Mouse (Mus musculus) myocyte (in vitro differentiated cells): ENCODE results near the gene Zfp354c. TPM values are rescaled to one million over a fixed set of nuclear protein-coding genes. Genes with fewer than 3 reads are reported as not detected.

ENCODE experiments used
- H3K27me3 ChIP-seq: one replicate; pipeline ENCODE4 v1.6.1; 2011; ENCODE audit not compliant: control insufficient read depth, insufficient read depth, insufficient read length
- H3K36me3 ChIP-seq: one replicate; pipeline ENCODE4 v1.6.1; 2011; ENCODE audit not compliant: control insufficient read depth, insufficient read depth
- H3K4me2 ChIP-seq: one replicate; pipeline ENCODE4 v1.6.1; 2011; ENCODE audit warnings: low read depth, control low read depth
- H3K4me3 ChIP-seq: one replicate; pipeline ENCODE4 v1.5.1; 2011; ENCODE audit warnings: mild to moderate bottlenecking, control low read depth, moderate library complexity
- H3K79me2 ChIP-seq: one replicate; pipeline ENCODE4 v1.6.1; 2011; ENCODE audit not compliant: control insufficient read depth, insufficient read depth
- H3ac ChIP-seq: one replicate; pipeline ENCODE4 v1.6.1; 2011; ENCODE audit not compliant: control insufficient read depth, insufficient read length
- CEBPB ChIP-seq: IDR thresholded peaks from 2 replicates; pipeline ENCODE4 v1.6.1; 2011; ENCODE audit warnings: mild to moderate bottlenecking, moderate library complexity; ENCODE audit not compliant: poor library complexity, insufficient read depth, severe bottlenecking
- E2F4 ChIP-seq: IDR thresholded peaks from one replicate; pipeline ENCODE4 v1.6.1; 2011; ENCODE audit warnings: mild to moderate bottlenecking, control low read depth, moderate library complexity; ENCODE audit not compliant: insufficient read depth
- MAX ChIP-seq: IDR thresholded peaks from one replicate; pipeline ENCODE4 v1.6.1; 2011; ENCODE audit warnings: low read depth, mild to moderate bottlenecking, control low read depth
- MYOD1 ChIP-seq, 3 experiments: IDR thresholded peaks; one replicate each; pipeline ENCODE4 v1.6.1; 2011; ENCODE audit warnings: control low read depth in 2 of 3, low read depth in 2 of 3, mild to moderate bottlenecking in 2 of 3, moderate library complexity in 1 of 3; ENCODE audit not compliant: insufficient read length in 2 of 3, control insufficient read depth in 1 of 3
- MYOG ChIP-seq, 3 experiments: IDR thresholded peaks; one replicate each; pipeline ENCODE4 v1.6.1; 2011; ENCODE audit warnings: control low read depth in 2 of 3, low read depth in 2 of 3, mild to moderate bottlenecking in 2 of 3; ENCODE audit not compliant: insufficient read length in 2 of 3, control insufficient read depth in 1 of 3, insufficient read depth in 1 of 3
- POLR2A ChIP-seq: IDR thresholded peaks from one replicate; pipeline ENCODE4 v1.6.1; 2011; ENCODE audit warnings: low read depth, mild to moderate bottlenecking, control low read depth, moderate library complexity; ENCODE audit not compliant: insufficient read length
- POLR2AphosphoS2 ChIP-seq: IDR thresholded peaks from one replicate; pipeline ENCODE4 v1.6.1; 2011; ENCODE audit warnings: low read depth, control low read depth; ENCODE audit not compliant: insufficient read length
- REST ChIP-seq: IDR thresholded peaks from one replicate; pipeline ENCODE4 v1.6.1; 2011; ENCODE audit warnings: mild to moderate bottlenecking, control low read depth, moderate library complexity; ENCODE audit not compliant: insufficient read depth, insufficient read length
- SRF ChIP-seq: IDR thresholded peaks from one replicate; pipeline ENCODE4 v1.6.1; 2011; ENCODE audit warnings: low read depth; ENCODE audit not compliant: control insufficient read depth, insufficient read length
- TCF12 ChIP-seq: IDR thresholded peaks from one replicate; pipeline ENCODE4 v1.6.1; 2011; ENCODE audit warnings: mild to moderate bottlenecking, control low read depth; ENCODE audit not compliant: poor library complexity, insufficient read depth, severe bottlenecking
- TCF3 ChIP-seq: IDR thresholded peaks from one replicate; pipeline ENCODE4 v1.6.1; 2011; ENCODE audit warnings: low read depth, control low read depth; ENCODE audit not compliant: insufficient read length
- USF1 ChIP-seq: IDR thresholded peaks from one replicate; pipeline ENCODE4 v1.6.1; 2011; ENCODE audit warnings: low read depth, mild to moderate bottlenecking, control low read depth, moderate library complexity
- polyA plus RNA-seq: library from polyadenylated mRNA; unstranded; fragments of >200 nt; fragmentation: generic; extraction: Trizol; gene quantifications from one replicate; pipeline ENCODE4 v1.2.1, GENCODE M21; 2012; ENCODE audit warnings: missing spikeins

Zfp354c gene
- polyA plus RNA-seq, 1 experiment = 1.6 TPM

- H3K36me3 ChIP-seq = peaks cover 5% of the 10 kb centered on the region
- H3K27me3 ChIP-seq = no peaks in the 10 kb centered on the region
- H3K4me3 ChIP-seq = no peak overlapping the region
- H3ac ChIP-seq = no peak overlapping the region
- no peak for TF ChIP-seq MYOG (IDR thresholded peaks at IDR 0.05; ENCODE audit: control insufficient read depth in 1 of 3, insufficient read depth in 1 of 3, insufficient read length in 2 of 3, low read depth in 2 of 3)
- TF ChIP-seq MAX = no peak
- no peak for TF ChIP-seq USF1
- TF ChIP-seq POLR2A = no peak
- no peak for TF ChIP-seq E2F4
- TF ChIP-seq SRF = no peak
- TF ChIP-seq CEBPB = no peak
- no peaks in the 10 kb centered on the region for H3K79me2 ChIP-seq
- no peak overlapping the region for H3K4me2 ChIP-seq
Measured at GRCm38 (mm10) chr11:50771006-50771405, 56.5 kb downstream of the Zfp354c start.

GRCm38 (mm10) chr11:50768995-50769749 is 58.4 kb downstream of the Zfp354c start:
- Histone ChIP-seq H3K4me3 (no peak overlapping the region), H3ac (no peak overlapping the region), H3K36me3 (peaks cover 5% of the 10 kb centered on the region), H3K27me3 (no peaks in the 10 kb centered on the region), H3K79me2 (no peaks in the 10 kb centered on the region), H3K4me2 (peak overlapping the region; percentile 61)
- TF ChIP-seq MAX (no peak), POLR2AphosphoS2 (peak; percentile 16), USF1 (peak; percentile 27)

- H3ac ChIP-seq = no peak overlapping the region
- no peaks in the 10 kb centered on the region for H3K27me3 ChIP-seq
- TF ChIP-seq POLR2AphosphoS2 (no peak), CEBPB (no peak), POLR2A (no peak), MAX (no peak), MYOD1 (IDR thresholded peaks at IDR 0.05; ENCODE audit: control insufficient read depth in 1 of 3, insufficient read length in 2 of 3, low read depth in 2 of 3) (no peak), REST (no peak)
- no peak overlapping the region for H3K4me3 ChIP-seq
- H3K79me2 ChIP-seq = no peaks in the 10 kb centered on the region
- no peak overlapping the region for H3K4me2 ChIP-seq
- no peaks in the 10 kb centered on the region for H3K36me3 ChIP-seq
Measured at GRCm38 (mm10) chr11:50767039-50767438, 60.5 kb downstream of the Zfp354c start.

- Histone ChIP-seq H3ac (no peak overlapping the region), H3K79me2 (no peaks in the 10 kb centered on the region), H3K4me2 (no peak overlapping the region), H3K36me3 (no peaks in the 10 kb centered on the region), H3K27me3 (no peaks in the 10 kb centered on the region), H3K4me3 (no peak overlapping the region)
- TF ChIP-seq USF1 (no peak), CEBPB (no peak), REST (no peak), POLR2A (no peak), E2F4 (no peak), TCF12 (no peak), MAX (no peak), TCF3 (no peak), POLR2AphosphoS2 (no peak), MYOG (IDR thresholded peaks at IDR 0.05; ENCODE audit: control insufficient read depth in 1 of 3, insufficient read depth in 1 of 3, insufficient read length in 2 of 3, low read depth in 2 of 3) (no peak), MYOD1 (IDR thresholded peaks at IDR 0.05; ENCODE audit: control insufficient read depth in 1 of 3, insufficient read length in 2 of 3, low read depth in 2 of 3) (no peak), SRF (no peak)
Measured at GRCm38 (mm10) chr11:50766461-50766860, 61.1 kb downstream of the Zfp354c start.

Other genes starting within 250 kb of the Zfp354c start
- gene Adamts2, start 225.6 kb downstream of the Zfp354c start, polyA plus RNA-seq = 24.9 TPM
- gene Zfp879, start 13.8 kb upstream of the Zfp354c start, polyA plus RNA-seq = not detected
- gene Grm6, start 23.0 kb upstream of the Zfp354c start, polyA plus RNA-seq = not detected
- gene Zfp454, start 59.9 kb upstream of the Zfp354c start, polyA plus RNA-seq = 0.13 TPM
- gene Zfp2, start 88.4 kb upstream of the Zfp354c start, polyA plus RNA-seq = 1.3 TPM
- 0.13 TPM for gene Zfp354b, start 103.9 kb upstream of the Zfp354c start, polyA plus RNA-seq
- gene 4933414I15Rik, start 116.0 kb upstream of the Zfp354c start, polyA plus RNA-seq = not detected
- not detected for gene Prop1, start 126.0 kb upstream of the Zfp354c start, polyA plus RNA-seq
- not detected for gene Olfr1378, start 138.8 kb upstream of the Zfp354c start, polyA plus RNA-seq
- gene Olfr1377, start 154.2 kb upstream of the Zfp354c start, polyA plus RNA-seq = not detected
- not detected for gene Olfr51, start 175.9 kb upstream of the Zfp354c start, polyA plus RNA-seq
- not detected for gene Olfr54, start 186.5 kb upstream of the Zfp354c start, polyA plus RNA-seq
- gene Olfr1375, start 220.4 kb upstream of the Zfp354c start, polyA plus RNA-seq = not detected
- 0.95 TPM for gene Zfp354a, start 231.5 kb upstream of the Zfp354c start, polyA plus RNA-seq